Mouse (Mus musculus) heart, adult 8-10 months (tissue): ENCODE data around the gene Ush2a. TPM values are rescaled to one million over a fixed set of nuclear protein-coding genes. Genes with fewer than 3 reads are reported as not detected.

Source experiments
- DNase-seq: peaks from one replicate; pipeline ENCODE4 v3.0.0; 2022; ENCODE audit warnings: low spot score
- total RNA-seq, 4 experiments: library from RNA; stranded (reverse); gene quantifications; 2 replicates each; pipeline ENCODE4 v1.2.4; 2022

Gene Ush2a
- total RNA-seq, 4 experiments from 2014 or later = 0.06 to 0.19 TPM; not detected in 2

DNA sequence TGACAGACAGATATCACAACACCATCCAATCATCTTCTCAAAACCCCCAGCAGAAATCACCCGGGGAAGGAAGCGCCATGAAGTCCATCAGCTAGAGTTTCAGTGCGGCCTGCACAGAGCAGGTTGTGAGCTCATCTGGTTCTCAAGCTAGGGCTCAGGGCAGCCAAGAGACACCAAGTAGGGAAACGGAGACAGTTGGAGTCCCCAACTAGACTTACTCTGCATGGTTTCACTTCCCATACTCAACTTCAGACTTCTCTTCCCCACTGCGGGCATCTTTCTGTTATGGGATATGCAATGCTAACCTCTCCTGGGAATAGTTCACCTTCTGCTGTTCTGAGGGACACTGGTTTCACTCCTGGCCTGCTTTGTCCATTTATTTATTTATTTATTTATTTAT lies 277.8 kb downstream of the Ush2a start:
- no peak for DNase-seq

DNA sequence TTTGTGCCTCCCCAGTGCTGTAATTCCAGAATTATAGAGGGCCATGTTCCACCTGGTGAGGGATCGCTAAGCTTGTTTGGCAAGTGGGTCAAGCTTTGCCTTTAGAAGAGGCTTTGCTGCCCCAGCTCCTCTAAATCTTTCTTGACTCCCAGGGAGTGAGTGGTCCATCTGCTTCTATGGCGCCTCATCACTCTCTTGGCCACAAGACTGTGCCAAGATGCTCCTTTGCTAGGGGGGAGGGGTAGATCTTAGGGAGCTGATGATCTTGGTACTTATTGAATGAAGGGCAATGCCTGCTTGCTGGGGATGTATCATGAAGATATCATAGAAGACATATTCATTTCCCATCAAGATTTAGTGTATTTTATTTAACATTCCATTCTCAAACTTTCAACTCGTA lies 279.7 kb downstream of the Ush2a start:
- DNase-seq = no peak

DNA sequence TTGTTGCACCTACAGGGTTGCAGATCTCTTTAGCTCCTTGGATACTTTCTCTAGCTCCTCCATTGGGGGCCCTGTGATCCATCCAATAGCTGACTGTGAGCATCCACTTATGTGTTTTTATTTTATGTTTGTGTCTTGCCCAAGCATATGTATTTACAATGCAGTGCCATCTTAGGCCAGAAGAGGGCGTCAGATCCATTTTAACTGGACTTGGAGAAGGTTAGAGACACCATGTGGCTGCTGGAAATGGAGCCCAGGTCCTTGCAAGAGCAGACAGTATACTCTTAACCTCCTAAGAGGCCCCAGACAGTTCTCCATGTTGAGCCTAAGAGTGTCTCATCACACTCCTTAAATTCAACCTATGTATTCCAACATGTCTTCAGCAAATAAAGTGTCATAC lies 281.5 kb downstream of the Ush2a start:
- DNase-seq = no peak

DNA sequence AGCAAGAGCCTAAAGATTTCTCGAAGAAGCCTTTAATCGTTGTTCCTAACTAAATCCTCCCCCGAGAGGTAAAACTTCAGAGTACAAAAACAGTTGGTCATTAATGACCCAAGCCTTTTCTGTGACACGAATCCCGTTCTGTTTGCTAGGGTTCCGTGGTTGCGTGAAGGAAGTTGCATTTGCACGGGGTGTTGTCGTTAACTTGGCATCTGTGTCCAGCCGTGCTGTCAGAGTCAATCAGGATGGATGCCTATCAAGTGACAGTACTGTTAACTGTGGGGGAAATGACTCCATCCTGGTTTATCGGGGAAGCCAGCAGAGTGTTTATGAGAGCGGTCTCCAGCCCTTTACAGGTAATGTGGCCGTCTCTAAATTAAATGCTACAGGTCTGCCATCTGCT lies 287.9 kb downstream of the Ush2a start:
- DNase-seq = no peak

DNA sequence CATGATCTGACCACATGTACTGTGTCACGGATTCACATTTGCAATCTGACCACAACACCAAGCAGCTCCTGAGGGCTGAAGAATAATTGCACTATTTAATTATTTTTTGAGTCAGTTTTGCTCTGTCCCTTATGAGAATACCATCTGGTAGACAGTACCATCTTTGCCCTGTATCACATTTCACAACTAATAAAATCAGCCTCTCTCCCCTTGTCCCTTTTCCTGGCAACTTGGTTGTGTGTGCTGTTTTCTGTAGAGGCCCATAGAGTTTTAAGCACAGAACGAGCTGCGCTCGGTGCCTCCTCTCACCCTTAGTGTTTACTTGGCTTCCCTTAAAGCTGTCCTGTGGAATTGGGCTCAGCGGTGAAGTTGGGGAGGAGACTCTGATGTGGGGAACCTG lies 290.0 kb downstream of the Ush2a start:
- no peak for DNase-seq

DNA sequence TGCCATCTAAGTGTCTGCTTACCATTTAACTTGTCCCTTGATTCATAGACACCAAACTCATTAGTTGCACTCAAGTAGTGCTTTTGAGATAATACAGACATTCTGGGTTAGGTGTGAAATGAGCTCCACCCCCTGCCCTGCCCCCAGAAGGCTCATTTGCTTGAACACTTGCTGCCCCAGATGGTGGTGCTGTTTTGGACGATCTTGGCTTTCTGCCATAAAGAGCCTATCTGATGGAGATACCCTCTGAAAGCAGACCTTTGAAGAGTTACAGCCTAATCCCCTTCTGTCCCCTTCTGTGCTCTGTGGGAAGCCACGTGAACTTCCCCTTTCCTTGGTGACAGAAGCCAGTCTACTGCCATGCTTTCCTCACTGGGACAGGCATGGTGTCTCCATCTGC lies 297.1 kb downstream of the Ush2a start:
- DNase-seq = no peak

DNA sequence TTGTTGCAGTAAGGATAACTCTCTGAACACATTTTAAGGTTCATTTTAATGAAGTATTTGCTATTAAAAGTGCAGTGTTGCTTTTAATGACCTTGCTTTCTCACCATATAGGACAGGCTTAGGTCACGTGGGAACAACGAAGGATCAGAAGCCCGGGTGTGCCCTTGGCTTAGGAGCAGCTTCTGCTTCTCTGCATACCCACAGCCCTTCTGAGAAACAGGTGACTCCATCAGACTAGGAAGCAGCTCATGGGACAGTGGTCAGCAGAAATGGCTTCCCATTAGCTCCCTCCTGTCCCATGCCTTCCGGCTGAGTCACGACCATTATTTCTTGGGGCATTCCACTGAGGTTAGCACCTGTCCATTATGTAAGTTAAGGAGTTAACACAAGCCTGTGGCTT lies 304.4 kb downstream of the Ush2a start:
- no peak for DNase-seq

DNA sequence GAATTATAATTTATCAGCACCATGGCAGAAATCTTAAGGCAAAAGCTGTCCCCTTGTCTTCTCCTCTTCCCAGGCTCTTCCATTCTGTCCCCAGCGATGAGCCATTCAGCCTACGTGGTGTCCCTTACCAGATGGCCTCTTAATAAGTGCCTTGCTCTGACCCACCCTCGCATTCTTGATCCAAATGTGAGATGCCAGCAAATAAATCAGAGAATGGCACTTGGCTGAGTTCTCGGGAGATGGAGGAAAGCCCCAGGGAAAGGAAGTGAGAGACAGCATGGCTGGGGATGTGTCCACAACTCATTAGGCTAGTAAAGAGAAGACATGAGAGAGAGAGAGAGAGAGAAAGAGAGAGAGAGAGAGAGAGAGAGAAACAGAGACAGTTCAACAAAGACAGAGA lies 305.7 kb downstream of the Ush2a start:
- no peak for DNase-seq

DNA sequence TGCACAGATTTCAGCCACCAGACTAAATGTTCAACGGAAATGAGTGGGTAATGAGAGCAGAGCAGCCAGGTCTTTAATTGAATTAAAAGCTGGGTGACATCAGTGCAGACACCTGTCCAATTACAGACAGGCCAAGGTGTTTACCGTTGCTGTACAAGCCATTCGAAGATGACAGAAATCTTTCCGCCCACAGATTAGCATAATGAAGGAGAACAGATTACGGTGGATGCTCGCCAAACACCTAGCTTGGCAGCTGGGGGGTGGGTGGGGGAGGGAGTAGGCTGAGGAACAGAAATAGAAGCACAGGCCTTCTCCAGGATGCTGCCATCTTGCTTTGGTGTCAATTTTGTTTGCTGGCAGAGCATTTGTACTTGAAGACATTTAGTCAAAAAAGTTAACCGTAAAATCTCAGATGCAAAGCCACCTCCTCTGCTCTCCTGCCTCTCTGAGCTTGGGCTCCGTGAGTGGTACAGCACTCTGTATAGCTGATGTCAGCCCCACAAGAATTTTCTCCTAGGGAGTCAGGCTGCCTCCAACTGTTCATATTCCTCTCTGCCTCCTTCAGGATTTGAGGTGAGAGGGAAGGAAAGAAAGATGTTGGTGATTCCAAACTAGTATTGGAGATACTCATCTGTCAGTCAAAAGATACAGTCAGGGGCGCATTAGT lies 306.6 kb downstream of the Ush2a start:
- no peak for DNase-seq

DNA sequence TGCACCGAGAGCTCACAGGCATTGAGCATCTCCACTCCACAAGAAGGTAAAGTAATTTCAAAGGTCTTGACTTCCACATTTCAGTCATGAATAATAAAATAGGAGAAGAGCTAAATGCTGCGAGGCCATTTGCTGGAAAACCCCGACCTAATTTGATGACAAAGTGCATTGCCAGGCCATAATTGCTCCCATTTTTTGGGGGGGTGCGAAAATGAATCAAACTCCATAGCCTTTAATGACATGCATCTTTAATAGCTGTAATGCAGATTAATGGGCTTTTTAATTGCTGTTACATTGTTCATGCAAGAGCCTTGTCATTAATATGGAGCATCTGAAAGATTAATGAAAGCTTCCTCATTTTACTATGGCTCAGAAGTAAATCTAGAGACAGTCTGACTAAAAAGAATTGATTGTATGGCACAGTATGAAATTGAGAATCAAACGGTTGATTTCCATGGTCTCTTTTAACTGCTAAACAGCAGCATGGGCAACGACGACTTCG lies 314.5 kb downstream of the Ush2a start:
- DNase-seq = no peak

DNA sequence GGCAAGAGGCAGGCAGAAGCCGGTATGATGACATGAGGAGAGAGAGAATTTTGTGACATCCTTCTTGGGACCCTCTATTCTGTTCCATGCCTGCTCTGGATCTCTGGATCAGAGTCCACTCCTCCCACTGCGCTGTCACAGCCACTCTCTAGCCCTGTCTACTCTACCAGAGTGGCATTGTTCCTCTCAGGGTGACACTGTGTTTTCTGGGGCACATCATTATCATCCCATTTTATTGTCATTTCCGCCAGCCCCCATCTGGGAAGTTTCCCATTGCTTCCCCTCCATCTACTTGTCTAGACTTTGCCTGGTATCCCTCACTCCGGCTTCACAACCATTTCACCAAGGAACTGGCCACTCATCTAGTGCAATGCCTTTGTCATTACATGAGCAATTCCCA lies 315.6 kb downstream of the Ush2a start:
- DNase-seq = no peak

DNA sequence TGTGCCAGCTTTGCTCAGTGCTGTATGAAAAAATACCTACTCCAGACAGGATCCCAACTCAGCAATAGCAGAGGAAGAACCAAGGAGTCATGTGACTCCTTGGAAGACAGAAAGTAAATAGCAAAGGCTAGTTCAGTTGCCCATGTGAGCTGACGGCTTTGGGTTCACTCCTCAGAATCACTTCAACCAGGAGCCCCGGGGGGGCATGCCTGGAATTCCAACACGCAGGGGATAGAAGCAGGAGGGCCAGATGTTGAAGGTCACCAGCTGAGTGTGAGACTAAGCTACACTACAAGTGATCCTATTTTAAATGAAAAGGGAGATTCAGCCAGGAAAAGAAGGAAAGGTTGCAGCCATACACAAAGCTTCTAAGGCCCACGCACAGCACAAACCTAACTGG lies 319.3 kb downstream of the Ush2a start:
- no peak for DNase-seq

DNA sequence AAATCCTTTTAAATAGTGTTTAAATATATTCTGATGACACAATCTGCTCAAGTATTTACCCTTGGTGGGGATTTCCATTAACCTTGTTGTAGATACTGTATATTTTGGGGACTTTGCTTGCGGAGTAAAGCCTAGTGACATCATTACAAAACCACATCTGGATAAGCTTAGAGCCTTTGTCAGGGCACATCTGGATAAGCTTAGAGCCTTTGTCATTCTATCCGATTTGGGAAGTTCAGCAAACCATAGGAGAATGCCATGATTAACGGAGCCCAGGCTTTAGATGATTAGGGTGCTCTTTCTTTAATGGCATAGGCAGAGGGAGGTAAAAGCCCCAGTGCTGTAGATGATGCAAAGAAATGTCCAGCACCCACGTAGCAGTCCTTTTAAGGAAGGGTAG lies 333.4 kb downstream of the Ush2a start:
- no peak for DNase-seq

DNA sequence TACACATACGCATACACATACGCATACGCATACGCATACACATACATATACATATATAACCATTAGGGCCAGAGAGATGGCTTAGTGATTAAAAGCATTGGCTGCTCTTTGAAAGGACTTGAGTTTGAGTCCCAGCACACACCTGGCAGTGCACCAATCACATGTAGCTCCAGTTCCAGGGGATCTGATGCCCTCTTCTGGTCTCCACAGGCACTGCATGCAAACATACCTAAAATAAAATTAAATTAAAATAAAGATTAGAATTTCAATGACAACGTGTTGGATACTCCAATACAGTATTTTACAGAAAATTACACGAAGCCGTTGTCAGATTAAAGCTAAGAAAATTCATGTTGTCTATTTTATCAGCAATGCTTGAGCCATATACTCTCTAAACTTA lies 336.2 kb downstream of the Ush2a start:
- DNase-seq = no peak

DNA sequence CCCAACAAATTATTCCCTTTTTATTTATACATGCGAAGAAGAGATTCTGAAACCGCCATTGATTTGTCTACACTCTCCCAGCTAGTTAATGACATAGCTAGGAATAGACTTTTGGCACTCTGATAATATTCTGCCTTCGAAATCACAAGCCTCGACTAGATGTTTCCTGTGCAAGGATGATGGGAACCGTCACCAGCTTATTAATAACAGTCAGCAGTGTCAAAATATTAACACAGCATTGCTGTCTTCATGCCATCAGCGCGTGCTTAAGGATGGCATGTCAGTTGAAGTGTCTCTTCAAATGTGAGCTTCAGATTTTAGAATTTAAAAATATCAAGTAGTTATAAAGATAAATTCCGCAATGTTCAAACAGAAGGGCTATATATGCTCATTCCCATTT lies 337.3 kb downstream of the Ush2a start:
- DNase-seq = no peak

DNA sequence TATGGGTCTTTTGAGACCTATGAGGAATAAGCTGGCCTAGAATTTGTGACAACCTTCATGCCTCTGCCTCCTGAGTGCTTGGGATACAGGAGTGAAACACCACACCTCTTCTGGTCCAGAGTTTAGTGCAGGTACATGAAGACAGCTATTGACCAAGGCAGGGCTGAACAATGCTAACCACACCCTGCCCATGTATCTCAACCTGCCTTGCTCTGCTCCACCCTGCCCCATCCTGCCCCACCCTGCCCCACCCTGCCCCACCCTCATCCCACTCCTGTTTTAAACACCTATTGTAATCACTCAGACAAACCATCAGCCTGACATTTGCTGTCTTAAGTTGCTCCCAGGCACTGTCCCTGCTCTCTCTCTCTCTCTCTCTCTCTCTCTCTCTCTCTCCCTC lies 344.6 kb downstream of the Ush2a start:
- DNase-seq = no peak

DNA sequence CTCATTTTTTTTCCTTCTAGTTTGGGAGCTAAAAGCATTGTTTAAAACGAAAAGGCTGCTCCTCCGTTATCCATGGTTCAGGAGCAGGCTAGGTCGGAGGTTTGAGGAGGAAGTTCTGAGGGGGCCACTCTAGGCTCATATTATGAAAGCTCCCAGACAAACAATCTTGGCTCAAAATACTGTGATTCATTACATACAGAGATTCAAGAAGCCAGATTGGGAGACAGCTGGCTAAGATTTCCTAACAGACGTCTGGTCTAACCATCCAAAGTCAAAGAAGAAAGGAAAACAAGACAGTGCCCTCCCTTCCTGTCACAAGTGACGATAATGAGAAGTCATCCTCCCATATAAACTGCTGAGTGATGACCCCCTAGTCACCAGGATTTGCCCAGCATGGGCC lies 354.7 kb downstream of the Ush2a start:
- DNase-seq = no peak

DNA sequence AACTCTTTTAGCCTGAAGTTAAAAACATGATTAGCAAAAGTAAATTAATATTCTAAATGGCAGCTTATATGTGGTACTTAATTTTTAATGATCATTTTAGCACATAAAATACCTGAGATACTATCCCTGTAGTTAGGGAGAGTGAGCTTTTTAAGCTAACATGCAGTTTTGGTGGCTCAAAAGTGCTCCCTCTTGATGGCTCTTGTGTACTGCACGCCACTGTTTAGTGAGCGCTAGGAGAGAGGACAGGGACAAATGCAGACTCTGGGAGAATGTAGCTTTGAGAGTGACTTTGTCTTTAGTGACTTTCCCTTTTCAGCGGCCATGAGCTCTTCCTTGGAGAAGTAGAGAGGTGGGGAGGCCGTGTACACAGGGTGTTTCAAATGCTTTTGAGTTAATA lies 371.9 kb downstream of the Ush2a start:
- no peak for DNase-seq

DNA sequence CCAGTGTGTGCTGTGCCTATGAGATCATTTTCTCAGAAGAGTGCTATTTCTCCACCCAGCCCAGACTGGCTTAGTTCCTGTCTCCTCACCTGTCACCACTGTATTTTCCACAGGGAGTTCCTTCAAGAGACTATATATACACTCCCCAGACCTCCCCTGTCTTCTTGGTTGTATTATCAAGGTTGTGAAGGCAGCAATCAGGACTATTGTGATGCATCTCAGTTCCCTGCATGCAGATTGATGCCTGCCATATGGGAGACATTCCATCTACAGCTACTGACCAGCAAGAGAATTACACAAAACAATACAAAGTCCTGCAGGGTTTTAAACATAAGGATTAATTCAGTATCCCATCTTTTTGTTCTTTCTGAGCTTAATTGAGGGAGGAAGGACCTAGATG lies 377.8 kb downstream of the Ush2a start:
- no peak for DNase-seq

DNA sequence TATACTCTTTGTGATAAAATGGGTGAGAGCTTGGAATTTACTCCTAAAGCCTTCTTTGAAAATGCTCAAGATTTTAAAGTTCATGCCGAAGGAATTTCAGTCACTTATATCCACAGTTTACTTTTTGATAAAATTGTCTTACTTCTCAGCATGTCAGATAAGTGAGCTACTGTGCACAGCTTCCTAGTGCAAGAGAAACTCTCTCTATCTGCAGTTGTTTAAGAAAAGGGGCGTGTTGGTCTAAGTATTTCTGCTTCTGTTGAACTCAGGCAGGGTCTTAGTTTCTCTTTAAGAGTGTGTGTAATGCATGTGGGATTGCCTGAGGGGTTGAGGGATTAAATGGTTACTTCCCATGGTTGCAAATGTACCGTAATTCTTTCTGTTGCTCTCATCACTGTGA lies 381.3 kb downstream of the Ush2a start:
- no peak for DNase-seq

DNA sequence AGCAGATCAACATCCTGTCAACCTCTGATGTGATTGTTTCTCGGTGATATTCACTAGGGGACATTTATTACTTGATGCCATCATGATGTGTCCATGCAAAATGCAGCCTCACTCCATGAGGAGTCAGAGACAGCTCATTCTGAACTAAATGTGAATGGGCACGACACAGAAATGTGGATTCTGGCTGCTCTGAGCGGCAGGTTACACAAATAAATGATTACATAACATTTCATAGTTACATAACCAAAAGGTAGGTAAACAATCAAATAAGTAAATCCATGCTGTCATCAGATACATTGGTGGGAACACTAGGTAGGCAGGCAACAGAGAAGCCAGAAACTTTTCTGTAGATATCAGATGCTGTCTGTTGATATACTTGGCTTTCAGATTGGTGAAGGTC lies 391.2 kb downstream of the Ush2a start:
- no peak for DNase-seq

DNA sequence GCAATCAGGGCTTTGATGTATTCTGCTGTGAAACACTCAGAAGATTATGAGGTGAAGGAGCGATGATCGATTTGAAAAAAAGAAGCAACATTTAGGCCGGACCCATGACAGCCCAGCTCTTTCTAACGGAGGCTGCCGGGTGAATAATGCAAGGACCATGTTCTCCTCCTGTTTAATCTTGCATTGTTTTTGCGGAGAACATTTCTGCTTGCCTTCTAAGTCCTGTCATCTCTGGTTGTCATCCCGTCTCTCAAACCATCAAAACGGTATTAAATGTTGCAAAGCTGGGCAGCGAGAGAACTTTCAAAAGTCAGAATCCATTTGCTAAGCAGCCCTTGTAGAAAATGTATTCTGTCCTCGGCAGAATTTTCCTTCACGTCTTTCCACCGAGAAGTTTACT lies 394.3 kb downstream of the Ush2a start:
- no peak for DNase-seq

DNA sequence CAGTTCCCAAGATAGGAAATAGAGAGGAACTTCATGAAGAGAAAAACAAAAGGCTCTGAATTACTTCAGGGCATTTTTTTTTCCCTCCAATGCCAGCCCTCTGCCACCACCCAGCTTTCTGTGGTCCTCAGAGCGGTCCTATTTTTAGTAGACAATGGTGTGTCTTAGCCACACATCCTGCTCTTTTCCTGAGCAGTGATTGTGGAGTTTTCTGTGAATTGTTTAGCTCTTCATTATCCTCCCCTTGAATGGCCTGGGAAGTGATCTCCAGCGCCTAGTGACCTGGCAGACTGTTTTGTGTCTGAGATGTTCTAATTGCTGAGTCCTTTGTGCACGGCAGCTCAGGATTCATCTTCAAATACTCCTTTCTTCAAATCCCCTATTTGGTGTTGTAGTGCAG lies 397.3 kb downstream of the Ush2a start:
- DNase-seq = no peak

DNA sequence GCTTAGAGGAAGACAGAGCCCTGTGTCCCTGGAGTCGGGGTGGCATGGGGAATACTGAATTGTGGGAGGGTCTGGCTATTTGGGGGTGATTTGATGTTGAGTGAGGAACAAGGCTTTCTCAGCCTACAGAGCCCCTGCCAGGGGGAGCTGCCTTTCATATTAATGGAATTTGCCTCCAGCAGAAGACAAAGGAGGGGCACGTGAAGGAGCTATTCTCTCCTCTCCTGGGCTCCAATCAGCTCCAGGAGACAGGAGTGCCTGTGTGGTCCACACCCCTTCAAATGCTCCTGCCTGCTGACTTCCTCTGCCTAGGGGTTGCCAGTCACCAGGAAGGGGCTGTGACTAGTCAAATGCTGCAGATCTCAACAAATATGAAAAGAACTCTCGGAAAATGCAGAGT lies 398.5 kb downstream of the Ush2a start:
- DNase-seq = peak; percentile 2
